Mouse (Mus musculus) gastrocnemius, adult 8-10 months (tissue): ENCODE data around the gene Zfand2a. TPM values are rescaled to one million over a fixed set of nuclear protein-coding genes. Genes with fewer than 3 reads are reported as not detected.

Source experiments
- DNase-seq, 2 experiments: peaks; one replicate each; pipeline ENCODE4 v3.0.0; 2022; ENCODE audit warnings: low spot score in 2 of 2
- total RNA-seq, 4 experiments: library from RNA; stranded (reverse); gene quantifications; 2 replicates each; pipeline ENCODE4 v1.2.4; 2022

Gene Zfand2a
- total RNA-seq, 4 experiments from 2014 or later: 7.8 to 11.4 (median 8.9) TPM

GRCm38 (mm10) chr5:139466801-139467200 lies 17.5 kb downstream of the Zfand2a start:
- DNase-seq: no peak

GRCm38 (mm10) chr5:139466373-139466772 lies 18.0 kb downstream of the Zfand2a start:
- DNase-seq: no peak

- DNase-seq: no peak
Measured at GRCm38 (mm10) chr5:139464874-139465273, 19.5 kb downstream of the Zfand2a start.

GRCm38 (mm10) chr5:139460384-139461067 lies 23.8 kb downstream of the Zfand2a start, which contains the start of gene 3110082I17Rik:
TSS of gene 3110082I17Rik (minus strand) at chr5:139460527.
- peak; percentile 95 for DNase-seq

GRCm38 (mm10) chr5:139459938-139460337 lies 24.4 kb downstream of the Zfand2a start:
- DNase-seq: no peak

- DNase-seq: no peak
Measured at GRCm38 (mm10) chr5:139457241-139457640, 27.1 kb downstream of the Zfand2a start.

- DNase-seq: no peak
Measured at GRCm38 (mm10) chr5:139455166-139455565, 29.2 kb downstream of the Zfand2a start.

- DNase-seq: no peak
Measured at GRCm38 (mm10) chr5:139453031-139453430, 31.3 kb downstream of the Zfand2a start.

- no peak for DNase-seq
Measured at GRCm38 (mm10) chr5:139449926-139450325, 34.4 kb downstream of the Zfand2a start.

- DNase-seq: no peak
Measured at GRCm38 (mm10) chr5:139449161-139449791, 35.1 kb downstream of the Zfand2a start.

GRCm38 (mm10) chr5:139448025-139448424 lies 36.3 kb downstream of the Zfand2a start:
- DNase-seq: no peak

- DNase-seq: no peak
Measured at GRCm38 (mm10) chr5:139445258-139445657, 39.1 kb downstream of the Zfand2a start.

- DNase-seq: no peak
Measured at GRCm38 (mm10) chr5:139442962-139443361, 41.4 kb downstream of the Zfand2a start.

- no peak for DNase-seq
Measured at GRCm38 (mm10) chr5:139442428-139442827, 41.9 kb downstream of the Zfand2a start.

GRCm38 (mm10) chr5:139441726-139442018 lies 42.7 kb downstream of the Zfand2a start:
- DNase-seq: no peak

GRCm38 (mm10) chr5:139440926-139441725 lies 43.2 kb downstream of the Zfand2a start:
- DNase-seq: no peak

- DNase-seq: no peak
Measured at GRCm38 (mm10) chr5:139440451-139440850, 43.9 kb downstream of the Zfand2a start.

- DNase-seq: no peak
Measured at GRCm38 (mm10) chr5:139438440-139438839, 45.9 kb downstream of the Zfand2a start.

- no peak for DNase-seq
Measured at GRCm38 (mm10) chr5:139437769-139438168, 46.6 kb downstream of the Zfand2a start.

- DNase-seq: no peak
Measured at GRCm38 (mm10) chr5:139434940-139435339, 49.4 kb downstream of the Zfand2a start.

GRCm38 (mm10) chr5:139433842-139434568 lies 50.3 kb downstream of the Zfand2a start:
- no peak for DNase-seq
